Mouse (Mus musculus): Measurements from ENCODE around the gene Ddx6. TPM values are rescaled to one million over a fixed set of nuclear protein-coding genes. Genes with fewer than 3 reads are reported as not detected.
A peak's percentile ranks its signal among the peaks of the same experiment; 100 is the strongest.

The Ddx6 gene
- polyA plus RNA-seq, 1 experiment from 2014 or later: 28.1 TPM

- Histone ChIP-seq H3K4me2 (replicated peaks) (no peak overlapping the region), H3K9me3 (no peaks in the 10 kb centered on the region), H3K27ac (no peak overlapping the region), H3K4me3 (replicated peaks) (no peak overlapping the region), H3K9ac (replicated peaks) (no peak overlapping the region), H3K27me3 (0 out of 2 replicates have a peak, but pooled peaks cover 7% of the 10 kb centered on the region), H3K4me1 (replicated peaks) (peaks cover 21% of the 10 kb centered on the region), H3K36me3 (no peaks in the 10 kb centered on the region)
- 94% methylated on average over 2 of the region's 2 CpGs for WGBS
- ATAC-seq: no peak
Measured at GRCm38 (mm10) chr9:44597742-44598141, 7.0 kb upstream of the Ddx6 start.

GRCm38 (mm10) chr9:44598899-44599495 is 5.7 kb upstream of the Ddx6 start:
- H3K27ac ChIP-seq: peak overlapping the region; percentile 41
- 3% methylated on average over 18 of the region's 18 CpGs for WGBS
- peak overlapping the region; percentile 43 for H3K4me2 ChIP-seq (replicated peaks)
- peak overlapping the region; percentile 10; the same call in 1 of the 2 replicates for H3K4me3 ChIP-seq (replicated peaks)
- 0 out of 2 replicates have a peak, but pooled peaks cover 7% of the 10 kb centered on the region for H3K27me3 ChIP-seq
- H3K36me3 ChIP-seq: no peaks in the 10 kb centered on the region
- H3K9me3 ChIP-seq: no peaks in the 10 kb centered on the region
- H3K9ac ChIP-seq (replicated peaks): 0 out of 2 replicates have a peak overlapping the region, but pooled peaks have one; percentile 39
- ATAC-seq: peak; percentile 81
- peaks cover 29% of the 10 kb centered on the region for H3K4me1 ChIP-seq (replicated peaks)

- Histone ChIP-seq H3K4me2 (replicated peaks) (peak overlapping the region; percentile 43; the same call in 1 of the 2 replicates), H3K4me3 (replicated peaks) (no peak overlapping the region), H3K27me3 (0 out of 2 replicates have a peak, but pooled peaks cover 7% of the 10 kb centered on the region), H3K4me1 (replicated peaks) (peaks cover 29% of the 10 kb centered on the region), H3K36me3 (no peaks in the 10 kb centered on the region), H3K9me3 (no peaks in the 10 kb centered on the region), H3K27ac (peak overlapping the region; percentile 41), H3K9ac (replicated peaks) (no peak overlapping the region)
- 16% methylated on average over 5 of the region's 6 CpGs for WGBS
- ATAC-seq: no peak
Measured at GRCm38 (mm10) chr9:44599616-44600015, 5.1 kb upstream of the Ddx6 start.

GRCm38 (mm10) chr9:44600801-44601200 is 3.9 kb upstream of the Ddx6 start:
- H3K4me1 ChIP-seq (replicated peaks): peaks cover 29% of the 10 kb centered on the region
- WGBS: 84% methylated on average over 6 of the region's 6 CpGs
- no peak for ATAC-seq

GRCm38 (mm10) chr9:44602766-44603165 is 1.9 kb upstream of the Ddx6 start:
- H3K27ac ChIP-seq: peak overlapping the region; percentile 44; the same call in 1 of the 2 replicates
- H3K4me3 ChIP-seq (replicated peaks): peak overlapping the region; percentile 81
- no peak for ATAC-seq
- WGBS: 68% methylated on average over 6 of the region's 6 CpGs
- no peak overlapping the region for H3K9ac ChIP-seq (replicated peaks)
- H3K27me3 ChIP-seq: 0 out of 2 replicates have a peak, but pooled peaks cover 2% of the 10 kb centered on the region
- peaks cover 46% of the 10 kb centered on the region for H3K4me1 ChIP-seq (replicated peaks)
- H3K9me3 ChIP-seq: no peaks in the 10 kb centered on the region
- peak overlapping the region; percentile 97 for H3K4me2 ChIP-seq (replicated peaks)
- H3K36me3 ChIP-seq: peaks cover 6% of the 10 kb centered on the region

More at GRCm38 (mm10) chr9:44600801-44601200, 3.9 kb upstream of the Ddx6 start:
- no peaks in the 10 kb centered on the region for H3K36me3 ChIP-seq
- 0 out of 2 replicates have a peak, but pooled peaks cover 7% of the 10 kb centered on the region for H3K27me3 ChIP-seq
- H3K27ac ChIP-seq: no peak overlapping the region
- H3K9ac ChIP-seq (replicated peaks): no peak overlapping the region
- H3K9me3 ChIP-seq: no peaks in the 10 kb centered on the region
- no peak overlapping the region for H3K4me2 ChIP-seq (replicated peaks)
- H3K4me3 ChIP-seq (replicated peaks): no peak overlapping the region

- Histone ChIP-seq H3K9me3 (no peaks in the 10 kb centered on the region), H3K36me3 (peaks cover 15% of the 10 kb centered on the region), H3K4me1 (replicated peaks) (peaks cover 50% of the 10 kb centered on the region), H3K27ac (peak overlapping the region; percentile 99), H3K4me2 (replicated peaks) (peak overlapping the region; percentile 97), H3K4me3 (replicated peaks) (peak overlapping the region; percentile 81), H3K27me3 (no peaks in the 10 kb centered on the region), H3K9ac (replicated peaks) (peak overlapping the region; percentile 98)
- ATAC-seq: peak; percentile 49
- under 1% methylated on average over 38 of the region's 38 CpGs for WGBS
Measured at GRCm38 (mm10) chr9:44603454-44604289, 1.0 kb upstream of the Ddx6 start.

- Histone ChIP-seq H3K4me2 (replicated peaks) (peak overlapping the region; percentile 97), H3K27ac (peak overlapping the region; percentile 99), H3K4me1 (replicated peaks) (peaks cover 50% of the 10 kb centered on the region), H3K27me3 (no peaks in the 10 kb centered on the region), H3K36me3 (peaks cover 19% of the 10 kb centered on the region), H3K9me3 (no peaks in the 10 kb centered on the region), H3K4me3 (replicated peaks) (peak overlapping the region; percentile 81), H3K9ac (replicated peaks) (peak overlapping the region; percentile 98)
- peak; percentile 76 for ATAC-seq
- WGBS: under 1% methylated on average over 52 of the region's 65 CpGs
Measured at GRCm38 (mm10) chr9:44604290-44604778, 358 bp upstream of the Ddx6 start.

GRCm38 (mm10) chr9:44605616-44606165 is 999 bp downstream of the Ddx6 start:
- Histone ChIP-seq H3K27me3 (no peaks in the 10 kb centered on the region), H3K27ac (peak overlapping the region; percentile 99), H3K9me3 (no peaks in the 10 kb centered on the region), H3K36me3 (peaks cover 30% of the 10 kb centered on the region), H3K4me1 (replicated peaks) (peaks cover 42% of the 10 kb centered on the region), H3K4me2 (replicated peaks) (peak overlapping the region; percentile 97), H3K9ac (replicated peaks) (peak overlapping the region; percentile 98), H3K4me3 (replicated peaks) (peak overlapping the region; percentile 81)
- under 1% methylated on average over 13 of the region's 13 CpGs for WGBS
- 0 out of 2 replicates have a peak, but pooled peaks have one; percentile 14 for ATAC-seq

- no peak for ATAC-seq
- no peak overlapping the region for H3K27ac ChIP-seq
- peak overlapping the region; percentile 97 for H3K4me2 ChIP-seq (replicated peaks)
- peak overlapping the region; percentile 81 for H3K4me3 ChIP-seq (replicated peaks)
- H3K9me3 ChIP-seq: no peaks in the 10 kb centered on the region
- WGBS: 68% methylated on average over 4 of the region's 4 CpGs
- no peak overlapping the region for H3K9ac ChIP-seq (replicated peaks)
- H3K27me3 ChIP-seq: no peaks in the 10 kb centered on the region
- peaks cover 42% of the 10 kb centered on the region for H3K4me1 ChIP-seq (replicated peaks)
- H3K36me3 ChIP-seq: peaks cover 35% of the 10 kb centered on the region
Measured at GRCm38 (mm10) chr9:44606646-44607045, 2.0 kb downstream of the Ddx6 start.

GRCm38 (mm10) chr9:44607306-44607705 is 2.6 kb downstream of the Ddx6 start:
- H3K4me1 ChIP-seq (replicated peaks): peaks cover 42% of the 10 kb centered on the region
- H3K9me3 ChIP-seq: no peaks in the 10 kb centered on the region
- 66% methylated on average over 4 of the region's 4 CpGs for WGBS
- peak overlapping the region; percentile 47 for H3K4me2 ChIP-seq (replicated peaks)
- no peak overlapping the region for H3K9ac ChIP-seq (replicated peaks)
- no peaks in the 10 kb centered on the region for H3K27me3 ChIP-seq
- H3K4me3 ChIP-seq (replicated peaks): peak overlapping the region; percentile 81
- peaks cover 40% of the 10 kb centered on the region for H3K36me3 ChIP-seq
- H3K27ac ChIP-seq: no peak overlapping the region
- no peak for ATAC-seq

- H3K4me2 ChIP-seq (replicated peaks): no peak overlapping the region
- no peak overlapping the region for H3K4me3 ChIP-seq (replicated peaks)
- H3K9ac ChIP-seq (replicated peaks): no peak overlapping the region
- H3K4me1 ChIP-seq (replicated peaks): peaks cover 33% of the 10 kb centered on the region
- peaks cover 71% of the 10 kb centered on the region for H3K36me3 ChIP-seq
- H3K27ac ChIP-seq: no peak overlapping the region
- no peaks in the 10 kb centered on the region for H3K9me3 ChIP-seq
- H3K27me3 ChIP-seq: no peaks in the 10 kb centered on the region
- no peak for ATAC-seq
- WGBS: 97% methylated on average over 25 of the region's 25 CpGs
Measured at GRCm38 (mm10) chr9:44610371-44610770, 5.7 kb downstream of the Ddx6 start.
